Mouse (Mus musculus): ENCODE results near the gene AL607142.1.

DNA sequence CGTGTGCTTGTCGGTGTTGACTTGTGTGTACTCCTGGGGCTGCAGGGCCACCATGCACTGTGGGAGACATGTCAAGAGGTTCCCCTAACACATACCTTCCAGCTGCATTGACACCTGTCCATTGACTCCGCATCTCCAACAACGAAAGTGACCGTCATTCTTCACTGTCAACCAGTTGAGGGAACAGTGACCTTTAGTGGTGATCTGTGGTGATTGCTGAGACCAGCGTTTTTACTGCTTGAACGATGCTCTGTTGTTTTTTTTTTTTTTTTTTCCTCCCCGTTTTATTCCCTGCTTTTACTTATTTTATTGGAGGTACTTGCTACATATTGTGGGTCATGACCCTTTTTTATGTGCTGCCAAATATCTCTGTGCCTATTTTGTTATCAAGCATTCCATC is 7.3 kb upstream of the AL607142.1 start:
- TF ChIP-seq CTCF (IDR thresholded peaks at IDR 0.05; ENCODE audit: low read depth, low read length): no peak
- no peak for TF ChIP-seq POLR2A (IDR thresholded peaks at IDR 0.05; ENCODE audit: extremely low read depth, insufficient read depth, low read length)

All from liver, adult 2 months (tissue).